Mouse (Mus musculus) left cerebral cortex, adult 9 months (tissue): ENCODE measurements around the gene Ttc25.
"Not testable (repeated sequence)": the region's sequence is repeated elsewhere in the genome, so short reads cannot be mapped to it uniquely, and the experiment has no call there.

Experiments
- DNase-seq, 2 experiments: peaks; one replicate each; pipeline ENCODE4 v3.0.0; 2022; ENCODE audit warnings: low spot score in 2 of 2

Ttc25 gene

DNA sequence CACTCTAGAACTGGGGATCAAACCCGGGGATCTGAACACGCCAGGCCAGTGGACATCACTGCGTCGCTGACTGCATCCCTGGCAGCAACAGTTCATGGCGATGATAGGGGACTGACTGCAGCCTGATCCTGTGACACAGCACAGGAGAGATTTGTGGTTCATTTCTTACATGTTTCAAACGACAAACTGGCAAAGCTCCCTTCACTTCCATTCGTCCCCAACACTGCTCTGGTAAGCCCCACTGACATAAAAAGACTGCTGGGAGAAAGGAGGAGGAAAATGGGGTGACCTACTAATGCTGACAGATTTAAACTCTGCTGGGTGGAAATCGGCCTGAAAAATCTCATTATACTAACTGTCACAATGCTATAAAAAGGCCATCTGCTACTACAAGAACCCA is 58.4 kb downstream of the Ttc25 start:
- DNase-seq: no peak

GRCm38 (mm10) chr11:100604321-100605005 is 59.1 kb downstream of the Ttc25 start:
- no peak for DNase-seq

DNA sequence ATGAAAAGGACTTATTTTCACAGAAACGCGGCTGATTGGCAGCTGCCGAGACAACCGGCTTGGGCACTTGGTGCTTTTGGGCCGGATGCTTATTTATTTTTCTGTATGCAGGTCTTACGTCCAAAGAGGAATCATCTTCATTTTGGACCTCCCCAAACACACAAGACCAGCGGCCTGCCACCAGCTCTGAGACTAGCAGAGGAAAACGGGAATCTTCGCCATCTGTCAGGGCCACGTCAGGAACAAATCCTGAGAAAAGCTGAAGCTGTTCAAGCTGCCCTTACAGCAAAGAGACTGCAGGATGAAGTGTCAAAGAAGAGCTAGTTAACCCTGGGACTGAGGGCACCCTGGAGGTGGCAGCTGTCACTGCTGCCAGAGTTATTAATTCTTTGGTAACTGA is 60.0 kb downstream of the Ttc25 start:
- DNase-seq: no peak

DNA sequence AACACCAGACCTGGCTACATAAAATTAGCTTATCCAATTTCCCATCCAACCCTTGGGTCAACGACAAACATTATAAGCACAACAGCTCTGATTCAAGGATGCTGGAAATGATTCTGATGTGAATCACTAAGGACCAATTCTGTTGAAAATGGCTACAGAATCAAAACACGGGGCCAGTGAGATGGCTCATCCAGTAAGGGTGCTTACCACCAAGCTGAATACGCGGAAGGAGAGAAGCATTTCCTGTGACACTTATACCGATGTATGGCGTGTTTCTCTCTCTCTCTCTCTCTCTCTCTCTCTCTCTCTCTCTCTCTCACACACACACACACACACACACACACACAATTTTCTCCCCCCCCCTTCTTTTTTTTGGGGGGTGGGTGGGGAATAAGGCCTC is 61.7 kb downstream of the Ttc25 start:
- DNase-seq: no peak

GRCm38 (mm10) chr11:100608796-100609195 is 63.4 kb downstream of the Ttc25 start:
- no peak for DNase-seq

- no peak for DNase-seq
Measured at GRCm38 (mm10) chr11:100609355-100609996, 64.1 kb downstream of the Ttc25 start.

DNA sequence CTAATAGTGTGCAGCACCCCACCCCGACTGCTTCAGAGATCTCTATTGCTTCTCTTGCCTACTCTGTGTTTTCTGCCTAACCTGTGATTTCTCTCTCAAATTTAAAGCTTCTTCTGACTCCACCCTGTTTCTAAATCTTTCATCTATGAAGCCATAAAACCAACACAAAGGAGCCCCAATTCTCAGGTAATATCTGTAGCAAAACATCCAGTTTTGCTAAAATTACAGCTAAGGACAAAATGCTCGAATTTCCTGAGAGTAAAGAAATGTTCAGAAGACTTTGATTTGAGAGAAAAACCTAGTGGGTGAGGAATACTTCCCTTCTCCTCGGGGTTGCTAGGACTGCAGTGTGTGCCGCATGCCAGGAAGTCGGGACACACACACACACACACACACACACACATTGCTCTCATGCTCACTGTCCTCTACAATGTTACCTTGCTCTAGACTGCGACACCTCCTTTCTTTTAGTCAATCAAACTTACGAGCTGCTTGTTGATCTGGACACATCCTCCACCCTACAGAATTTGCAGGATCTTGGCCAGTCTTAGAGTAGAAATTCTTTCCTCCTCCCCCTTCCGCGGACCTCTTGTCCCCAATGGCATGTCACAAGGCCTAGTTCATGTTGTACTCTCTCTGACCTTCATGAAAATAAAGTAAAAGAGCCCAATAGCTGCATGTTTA is 64.7 kb downstream of the Ttc25 start:
- DNase-seq: no peak

DNA sequence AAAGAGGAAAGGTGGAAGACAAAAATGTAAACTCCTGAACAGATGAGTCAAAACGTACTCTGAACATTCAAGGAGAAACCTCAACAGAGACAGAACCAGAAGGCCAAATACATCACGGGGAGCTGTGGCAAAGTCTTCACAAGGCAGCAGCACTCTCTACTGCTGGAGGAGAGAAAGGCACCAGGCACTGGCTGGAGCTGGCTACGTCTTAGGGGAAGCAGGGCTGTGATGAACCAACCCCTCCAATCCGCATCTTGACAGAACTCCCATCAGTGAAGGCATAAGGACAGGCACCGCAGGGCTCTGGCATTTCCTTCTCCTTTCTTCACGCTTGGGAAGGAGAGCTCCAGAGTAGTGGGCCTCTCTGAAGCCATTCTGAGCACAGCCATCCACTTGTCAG is 66.2 kb downstream of the Ttc25 start:
- DNase-seq: no peak

GRCm38 (mm10) chr11:100613241-100613640 is 67.8 kb downstream of the Ttc25 start:
- no peak for DNase-seq

DNA sequence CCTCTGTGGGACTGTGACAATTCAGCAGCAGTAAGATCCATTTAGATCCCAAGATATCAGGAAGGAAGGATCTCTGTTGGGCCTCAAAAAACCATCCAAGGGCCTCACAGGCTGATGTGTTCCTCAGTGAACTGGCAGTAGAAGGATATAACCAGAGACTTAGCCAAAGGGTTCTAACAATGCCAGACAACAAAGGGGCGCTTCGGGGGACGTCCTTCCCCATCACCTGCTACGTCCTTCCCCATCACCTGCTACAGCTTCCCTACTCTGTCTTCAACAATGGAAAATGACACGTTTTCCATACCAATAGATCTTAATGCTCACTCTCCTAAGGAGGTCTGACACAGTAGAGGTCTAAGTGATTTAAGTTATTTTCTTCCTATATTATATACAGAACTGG is 70.9 kb downstream of the Ttc25 start:
- no peak for DNase-seq

DNA sequence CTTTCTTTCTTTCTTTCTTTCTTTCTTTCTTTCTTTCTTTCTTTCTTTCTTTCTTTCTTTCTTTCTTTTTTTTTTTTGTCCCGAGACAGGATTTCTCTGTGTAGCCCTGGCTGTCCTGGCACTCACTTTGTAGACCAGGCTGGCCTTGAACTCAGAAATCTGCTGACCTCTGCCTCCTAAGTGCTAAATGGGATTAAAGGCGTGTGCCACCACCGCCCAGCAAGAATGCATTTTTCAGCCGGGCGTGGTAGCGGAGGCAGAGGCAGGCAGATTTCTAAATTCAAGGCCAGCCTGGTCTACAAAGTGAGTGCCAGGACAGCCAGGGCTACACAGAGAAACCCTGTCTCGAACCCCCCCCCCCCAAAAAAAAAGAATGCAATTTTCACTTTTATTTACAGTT is 71.4 kb downstream of the Ttc25 start:
- not testable (repeated sequence) for DNase-seq

GRCm38 (mm10) chr11:100617480-100617879 is 72.1 kb downstream of the Ttc25 start:
- DNase-seq: no peak

- DNase-seq: peak in 1 of 2 experiments; percentile 38
Measured at GRCm38 (mm10) chr11:100618761-100619484, 73.5 kb downstream of the Ttc25 start, which contains the start of gene Nkiras2. TSS of gene Nkiras2 (plus strand) at chr11:100619244.

DNA sequence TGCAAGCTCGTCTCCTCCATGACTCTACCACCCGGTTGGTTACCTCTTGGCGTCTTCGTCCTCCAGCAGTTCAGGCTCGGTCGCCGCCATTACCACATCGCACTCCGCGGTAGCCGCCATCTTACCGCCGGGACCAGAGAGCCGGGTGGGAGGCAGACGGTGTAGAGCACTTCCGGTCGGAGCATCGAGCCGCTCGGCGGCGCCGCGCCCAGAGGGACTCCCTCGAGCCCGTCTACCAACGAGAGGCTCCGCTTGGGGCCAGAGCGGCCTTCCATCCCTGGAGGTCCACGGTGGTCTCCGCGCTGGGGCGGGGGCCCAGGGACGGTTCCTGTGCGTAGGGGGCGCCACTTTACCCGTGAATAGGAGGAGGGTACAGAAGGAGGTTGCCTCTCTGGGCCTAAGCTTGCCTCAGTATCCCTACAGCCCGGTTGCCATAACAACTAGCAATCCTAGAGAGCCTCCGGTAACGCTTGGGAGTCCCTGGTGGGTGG is 74.1 kb downstream of the Ttc25 start:
- DNase-seq: peak; percentile 91 to 97

DNA sequence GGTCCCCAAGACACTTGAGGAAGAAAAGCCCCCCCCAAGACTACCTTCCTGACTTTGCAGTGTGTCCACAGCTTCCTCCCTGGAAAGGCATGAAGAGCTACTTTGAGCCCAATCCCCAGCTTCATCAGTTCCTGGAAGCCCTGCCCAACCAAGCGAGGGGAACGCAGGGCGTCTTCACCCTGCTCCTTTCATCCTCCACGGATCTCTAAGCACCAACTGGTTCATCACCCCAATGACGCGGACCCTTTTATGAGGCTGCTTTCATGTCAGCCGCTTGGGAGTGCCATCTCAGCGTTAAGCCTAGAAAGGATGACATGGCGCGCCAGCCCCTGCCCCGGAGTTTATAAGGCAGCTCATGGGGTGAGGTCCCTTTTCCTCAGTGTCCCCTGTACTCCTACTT is 74.6 kb downstream of the Ttc25 start, which contains the start of gene Dnajc7:
Dnajc7 (minus strand) TSS at position 187 of the 400 bp plus-strand sequence.
- DNase-seq: no peak
